Comparison of ENCODE assay signal across 26 mouse cellular contexts in the genomic region with DNA sequence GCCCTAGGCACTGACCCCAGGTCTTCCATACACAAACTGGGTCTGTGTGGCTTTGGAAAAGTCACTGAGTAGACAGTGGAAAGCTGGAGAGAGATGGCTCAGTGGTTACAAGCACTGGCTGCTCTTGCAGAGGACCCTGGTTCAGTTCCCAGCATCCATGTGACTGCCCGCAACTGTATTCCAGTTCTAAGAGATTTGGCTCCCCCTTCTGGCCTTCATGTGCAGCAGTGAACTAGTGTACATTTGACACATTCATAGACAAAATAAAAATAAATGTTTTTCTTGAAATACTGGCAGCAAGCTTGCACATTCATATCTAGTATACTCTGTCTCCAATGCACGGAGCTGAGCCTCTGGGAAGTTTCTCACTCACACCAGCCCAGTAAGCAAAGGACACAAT. TPM values are rescaled to one million over a fixed set of nuclear protein-coding genes. Genes with fewer than 3 reads are reported as not detected.
A peak's percentile ranks its signal among the peaks of the same experiment; 100 is the strongest.
DNase-seq lines count a peak whose midpoint lies in the region; ATAC-seq and TF ChIP-seq lines count a peak whose summit lies in the region.
"Had no signal": no experiment of that assay in that cellular context is flagged by ENCODE, and none has a peak within 500 bp of the region (broad histone marks: within the 10 kb centered on the region; RNA-seq: fewer than 3 reads in every experiment).

No protein-coding gene starts in this region.

- DNase-seq in hindbrain, postnatal 0 days (ENCODE audit: low spot score), result no peak
- DNase-seq in hindbrain, embryonic 14.5 days (ENCODE audit: low spot score), result no peak
- DNase-seq in midbrain, postnatal 0 days (ENCODE audit: low spot score), result no peak
- no peak for DNase-seq in midbrain, embryonic 14.5 days
- peak; percentile 17 for DNase-seq in MEL (ENCODE audit: low read depth, low spot score)
- DNase-seq in urinary bladder, postnatal 25 days (ENCODE audit: low spot score), result no peak
- no peak for DNase-seq in urinary bladder, adult 2 months (ENCODE audit: low spot score)
- DNase-seq: adrenal gland, postnatal 25 days; cerebellum, adult 8-10 months; cerebellum, postnatal 36 days; gastrocnemius, postnatal 14 days; heart, adult 18-20 months; kidney, postnatal 4 days; layer of hippocampus, adult 9-11 months; liver; thymus, adult 2 months; thymus, postnatal 4 days had no signal

- no peaks in the 10 kb centered on the region for H3K4me1 ChIP-seq in hindbrain, postnatal 0 days (ENCODE audit: insufficient read depth, low read length)
- no peaks in the 10 kb centered on the region for H3K4me1 ChIP-seq in hindbrain, embryonic 14.5 days (replicated peaks; ENCODE audit: control insufficient read depth, insufficient read depth, low read length)
- no peaks in the 10 kb centered on the region for H3K4me1 ChIP-seq in midbrain, postnatal 0 days (ENCODE audit: insufficient read depth, low read length)
- no peaks in the 10 kb centered on the region for H3K4me1 ChIP-seq in midbrain, embryonic 14.5 days (ENCODE audit: control insufficient read depth, insufficient read depth, low read length)
- no peaks in the 10 kb centered on the region for H3K4me1 ChIP-seq in MEL (ENCODE audit: control insufficient read depth in 1 of 2, insufficient read depth in 2 of 2, low read length in 2 of 2)
- H3K4me1 ChIP-seq: heart, embryonic 13.5 days; hindbrain, embryonic 13.5 days; liver, embryonic 15.5 days; neural tube, embryonic 15.5 days had no signal

- TF ChIP-seq RAD21 in MEL (IDR thresholded peaks at IDR 0.05; ENCODE audit: low read depth, low read length), result peak; percentile 18

- no peak overlapping the region for H3K9ac ChIP-seq in hindbrain, postnatal 0 days (replicated peaks; ENCODE audit: low read length)
- no peak overlapping the region for H3K9ac ChIP-seq in hindbrain, embryonic 14.5 days
- H3K9ac ChIP-seq in midbrain, postnatal 0 days (replicated peaks; ENCODE audit: low read length, poor library complexity, severe bottlenecking), result no peak overlapping the region
- H3K9ac ChIP-seq in midbrain, embryonic 14.5 days (replicated peaks; ENCODE audit: low read length), result no peak overlapping the region
- no peak overlapping the region for H3K9ac ChIP-seq in MEL (ENCODE audit: control insufficient read depth, low read depth, low read length, poor library complexity, severe bottlenecking)
- H3K9ac ChIP-seq: heart, embryonic 13.5 days; hindbrain, embryonic 13.5 days; liver, embryonic 15.5 days; neural tube, embryonic 15.5 days had no signal

- no peak overlapping the region for H3K27ac ChIP-seq in hindbrain, postnatal 0 days
- no peak overlapping the region for H3K27ac ChIP-seq in hindbrain, embryonic 14.5 days
- H3K27ac ChIP-seq in midbrain, postnatal 0 days (ENCODE audit: low read depth, low read length), result no peak overlapping the region
- no peak overlapping the region for H3K27ac ChIP-seq in midbrain, embryonic 14.5 days (replicated peaks; ENCODE audit: low read depth, low read length)
- no peak overlapping the region for H3K27ac ChIP-seq in MEL (ENCODE audit: control insufficient read depth, low read depth, low read length)
- H3K27ac ChIP-seq: heart, embryonic 13.5 days; hindbrain, embryonic 13.5 days; limb, embryonic 10.5 days; liver, embryonic 15.5 days; macrophage; neural tube, embryonic 15.5 days had no signal

- H3K27me3 ChIP-seq in hindbrain, postnatal 0 days (ENCODE audit: insufficient read depth, low read length), result no peaks in the 10 kb centered on the region
- no peaks in the 10 kb centered on the region for H3K27me3 ChIP-seq in hindbrain, embryonic 14.5 days (ENCODE audit: control insufficient read depth, insufficient read depth, low read length)
- no peaks in the 10 kb centered on the region for H3K27me3 ChIP-seq in midbrain, postnatal 0 days (ENCODE audit: insufficient read depth, low read length)
- H3K27me3 ChIP-seq in midbrain, embryonic 14.5 days (ENCODE audit: control insufficient read depth, insufficient read depth, low read length), result no peaks in the 10 kb centered on the region
- H3K27me3 ChIP-seq in MEL (ENCODE audit: control insufficient read depth in 1 of 2, insufficient read depth in 2 of 2, low read length in 2 of 2), result no peaks in the 10 kb centered on the region
- H3K27me3 ChIP-seq: hindbrain, embryonic 13.5 days; liver, embryonic 15.5 days; neural tube, embryonic 15.5 days had no signal

- no peak overlapping the region for H3K4me3 ChIP-seq in hindbrain, postnatal 0 days (ENCODE audit: low read length)
- H3K4me3 ChIP-seq in hindbrain, embryonic 14.5 days (replicated peaks; ENCODE audit: low read length), result no peak overlapping the region
- H3K4me3 ChIP-seq in midbrain, postnatal 0 days (ENCODE audit: low read depth, low read length), result no peak overlapping the region
- H3K4me3 ChIP-seq in midbrain, embryonic 14.5 days (replicated peaks; ENCODE audit: low read depth, low read length), result no peak overlapping the region
- no peak overlapping the region for H3K4me3 ChIP-seq in MEL (ENCODE audit: control insufficient read depth in 1 of 2, insufficient read depth in 1 of 2, low read depth in 2 of 2, low read length in 2 of 2)
- H3K4me3 ChIP-seq: heart, embryonic 13.5 days; hindbrain, embryonic 13.5 days; limb, embryonic 10.5 days; liver, embryonic 15.5 days; neural tube, embryonic 15.5 days had no signal

- no peak for TF ChIP-seq POLR2A in MEL (IDR thresholded peaks at IDR 0.05; ENCODE audit: control insufficient read depth in 1 of 2, insufficient read depth in 1 of 2, low read depth in 1 of 2, low read length in 2 of 2, poor library complexity in 1 of 2)

- WGBS in hindbrain, postnatal 0 days, result 86% methylated on average over 2 of the region's 2 CpGs
- 94% methylated on average over 2 of the region's 2 CpGs for WGBS in hindbrain, embryonic 14.5 days
- 99% methylated on average over 2 of the region's 2 CpGs for WGBS in midbrain, postnatal 0 days
- 95% methylated on average over 2 of the region's 2 CpGs for WGBS in midbrain, embryonic 14.5 days

- TF ChIP-seq CTCF in hindbrain, postnatal 0 days (IDR thresholded peaks at IDR 0.05; ENCODE audit: low read depth), result peak; percentile 23; the same call in 1 of the 2 replicates
- TF ChIP-seq CTCF in midbrain, postnatal 0 days (IDR thresholded peaks at IDR 0.05), result peak; percentile 40; the same call in 1 of the 2 replicates
- peak in 2 of 3 experiments; percentile 7 to 34; a peak in 2 of 6 replicates for TF ChIP-seq CTCF in MEL (IDR thresholded peaks at IDR 0.05 in 2 of 3, conservative IDR thresholded peaks at IDR 0.05 in 1 of 3; ENCODE audit: control insufficient read depth in 1 of 3, insufficient read depth in 1 of 3, low read depth in 2 of 3, low read length in 3 of 3, poor library complexity in 1 of 3, severe bottlenecking in 1 of 3)

- H3K9me3 ChIP-seq in hindbrain, postnatal 0 days (ENCODE audit: low read length), result no peaks in the 10 kb centered on the region
- no peaks in the 10 kb centered on the region for H3K9me3 ChIP-seq in hindbrain, embryonic 14.5 days (ENCODE audit: control insufficient read depth, low read length)
- H3K9me3 ChIP-seq in midbrain, postnatal 0 days (ENCODE audit: low read length), result no peaks in the 10 kb centered on the region
- no peaks in the 10 kb centered on the region for H3K9me3 ChIP-seq in midbrain, embryonic 14.5 days (ENCODE audit: control insufficient read depth, low read length)
- H3K9me3 ChIP-seq in MEL (replicated peaks; ENCODE audit: insufficient read depth, low read length), result no peaks in the 10 kb centered on the region
- H3K9me3 ChIP-seq: heart, embryonic 13.5 days; hindbrain, embryonic 13.5 days; limb, embryonic 10.5 days; liver, embryonic 15.5 days; neural tube, embryonic 15.5 days had no signal

- TF ChIP-seq EP300 in MEL (IDR thresholded peaks at IDR 0.05; ENCODE audit: low read depth in 1 of 2, low read length in 2 of 2), result no peak

- no peaks in the 10 kb centered on the region for H3K79me2 ChIP-seq in MEL (ENCODE audit: control insufficient read depth, insufficient read depth, low read length, poor library complexity)

- ATAC-seq in hindbrain, postnatal 0 days, result no peak
- no peak for ATAC-seq in hindbrain, embryonic 14.5 days (ENCODE audit: low FRiP score)
- no peak for ATAC-seq in midbrain, postnatal 0 days (ENCODE audit: low FRiP score)
- ATAC-seq in midbrain, embryonic 14.5 days (ENCODE audit: low FRiP score, low TSS enrichment), result no peak
- ATAC-seq: forebrain, embryonic 14.5 days; lung, postnatal 0 days; midbrain, embryonic 16.5 days had no signal

- H3K4me2 ChIP-seq in hindbrain, postnatal 0 days (ENCODE audit: low read depth, low read length), result no peak overlapping the region
- H3K4me2 ChIP-seq in hindbrain, embryonic 14.5 days (replicated peaks), result no peak overlapping the region
- no peak overlapping the region for H3K4me2 ChIP-seq in midbrain, postnatal 0 days (ENCODE audit: low read depth, low read length, poor library complexity, severe bottlenecking)
- H3K4me2 ChIP-seq in midbrain, embryonic 14.5 days (ENCODE audit: low read length), result no peak overlapping the region
- H3K4me2 ChIP-seq: heart, embryonic 13.5 days; hindbrain, embryonic 13.5 days; liver, embryonic 15.5 days; neural tube, embryonic 15.5 days had no signal

- no peaks in the 10 kb centered on the region for H3K36me3 ChIP-seq in hindbrain, postnatal 0 days (ENCODE audit: insufficient read depth, low read length)
- H3K36me3 ChIP-seq in hindbrain, embryonic 14.5 days (replicated peaks; ENCODE audit: control insufficient read depth, insufficient read depth), result no peaks in the 10 kb centered on the region
- H3K36me3 ChIP-seq in midbrain, postnatal 0 days (ENCODE audit: insufficient read depth, low read length), result no peaks in the 10 kb centered on the region
- H3K36me3 ChIP-seq in midbrain, embryonic 14.5 days (ENCODE audit: control insufficient read depth, insufficient read depth, low read length), result no peaks in the 10 kb centered on the region
- H3K36me3 ChIP-seq in MEL (ENCODE audit: control insufficient read depth in 1 of 2, insufficient read depth in 2 of 2, low read length in 2 of 2), result no peaks in the 10 kb centered on the region
- H3K36me3 ChIP-seq: heart, embryonic 13.5 days; hindbrain, embryonic 13.5 days; limb, embryonic 10.5 days; liver, embryonic 15.5 days; neural tube, embryonic 15.5 days had no signal

TF ChIP-seq in MEL, 35 proteins besides CTCF, POLR2A, EP300 and RAD21:
- TF ChIP-seq POLR2AphosphoS2 (IDR thresholded peaks at IDR 0.05; ENCODE audit: low read length), result no peak
- no peak for TF ChIP-seq USF1 (IDR thresholded peaks at IDR 0.05; ENCODE audit: low read depth, low read length)

RNA-seq across cellular contexts. Expression of gene Fbxo21, which starts 48.0 kb away (rescaled TPM):
- total RNA-seq in hindbrain, postnatal 0 days (2014; rRNA removed), result 194 and 198 TPM in 2 replicates
- 126 and 134 TPM in 2 replicates for polyA plus RNA-seq in hindbrain, postnatal 0 days (2015; fragmentation: Nextera tagmentation; extraction: Ambion mirVana)
- polyA plus RNA-seq in hindbrain, embryonic 14.5 days (2014; fragmentation: Nextera tagmentation; extraction: Ambion mirVana), result 142 and 156 TPM in 2 replicates
- total RNA-seq in midbrain, postnatal 0 days (2014; rRNA removed), result 203 and 212 TPM in 2 replicates
- 149 and 156 TPM in 2 replicates for polyA plus RNA-seq in midbrain, postnatal 0 days (2015; fragmentation: Nextera tagmentation; extraction: Ambion mirVana)
- polyA plus RNA-seq in midbrain, embryonic 14.5 days (2014; fragmentation: Nextera tagmentation; extraction: Ambion mirVana), result 128 and 163 TPM in 2 replicates
- total RNA-seq in MEL (2012; rRNA removed), result 9.1 and 10.4 TPM in 2 replicates
- 10 to 100 TPM in 1 of 2 experiments, not detected in 1; 20.5 TPM for polyA plus RNA-seq in MEL (2012; ENCODE audit: insufficient read depth in 1 of 2, insufficient read length in 2 of 2, low read depth in 1 of 2, low replicate concordance in 2 of 2, missing spikeins in 1 of 2)
- 35.1 and 36.9 TPM in 2 replicates for polyA plus RNA-seq in urinary bladder, adult 2 months (2012; rRNA removed)
